Mouse (Mus musculus): ENCODE data around the gene Rnf145.
"Not testable (repeated sequence)": the region's sequence is repeated elsewhere in the genome, so short reads cannot be mapped to it uniquely, and the experiment has no call there.

Gene Rnf145

GRCm38 (mm10) chr11:44559466-44559865 is 40.7 kb downstream of the Rnf145 start:
- ATAC-seq (ENCODE audit: insufficient number of reproducible peaks, low FRiP score, low TSS enrichment): no peak

GRCm38 (mm10) chr11:44560396-44560795 is 41.6 kb downstream of the Rnf145 start:
- no peak for ATAC-seq (ENCODE audit: insufficient number of reproducible peaks, low FRiP score, low TSS enrichment)

- no peak for ATAC-seq (ENCODE audit: insufficient number of reproducible peaks, low FRiP score, low TSS enrichment)
These were observed 42.8 kb downstream of the Rnf145 start for GRCm38 (mm10) chr11:44561476-44562015.

- no peak for ATAC-seq (ENCODE audit: insufficient number of reproducible peaks, low FRiP score, low TSS enrichment)
These were observed 43.8 kb downstream of the Rnf145 start for GRCm38 (mm10) chr11:44562389-44563135.

- ATAC-seq (ENCODE audit: insufficient number of reproducible peaks, low FRiP score, low TSS enrichment): no peak
These were observed 45.6 kb downstream of the Rnf145 start for GRCm38 (mm10) chr11:44564245-44564864.

GRCm38 (mm10) chr11:44564940-44565339 is 46.2 kb downstream of the Rnf145 start:
- no peak for ATAC-seq (ENCODE audit: insufficient number of reproducible peaks, low FRiP score, low TSS enrichment)

GRCm38 (mm10) chr11:44570336-44570735 is 51.6 kb downstream of the Rnf145 start:
- ATAC-seq (ENCODE audit: insufficient number of reproducible peaks, low FRiP score, low TSS enrichment): not testable (repeated sequence)

GRCm38 (mm10) chr11:44572781-44573180 is 54.0 kb downstream of the Rnf145 start:
- ATAC-seq (ENCODE audit: insufficient number of reproducible peaks, low FRiP score, low TSS enrichment): no peak

GRCm38 (mm10) chr11:44573396-44573795 is 54.6 kb downstream of the Rnf145 start:
- ATAC-seq (ENCODE audit: insufficient number of reproducible peaks, low FRiP score, low TSS enrichment): no peak

- no peak for ATAC-seq (ENCODE audit: insufficient number of reproducible peaks, low FRiP score, low TSS enrichment)
These were observed 55.6 kb downstream of the Rnf145 start for GRCm38 (mm10) chr11:44574391-44574790.

- no peak for ATAC-seq (ENCODE audit: insufficient number of reproducible peaks, low FRiP score, low TSS enrichment)
These were observed 56.1 kb downstream of the Rnf145 start for GRCm38 (mm10) chr11:44574820-44575219.

- ATAC-seq (ENCODE audit: insufficient number of reproducible peaks, low FRiP score, low TSS enrichment): no peak
These were observed 59.1 kb downstream of the Rnf145 start for GRCm38 (mm10) chr11:44577911-44578310.

- ATAC-seq (ENCODE audit: insufficient number of reproducible peaks, low FRiP score, low TSS enrichment): peak; percentile 66
These were observed 62.5 kb downstream of the Rnf145 start for GRCm38 (mm10) chr11:44581277-44581683.

GRCm38 (mm10) chr11:44586047-44586696 is 67.4 kb downstream of the Rnf145 start:
- no peak; the same call in 1 of the 2 replicates for ATAC-seq (ENCODE audit: insufficient number of reproducible peaks, low FRiP score, low TSS enrichment)

- no peak for ATAC-seq (ENCODE audit: insufficient number of reproducible peaks, low FRiP score, low TSS enrichment)
These were observed 74.3 kb downstream of the Rnf145 start for GRCm38 (mm10) chr11:44593016-44593415.

- ATAC-seq (ENCODE audit: insufficient number of reproducible peaks, low FRiP score, low TSS enrichment): no peak
These were observed 76.0 kb downstream of the Rnf145 start for GRCm38 (mm10) chr11:44594768-44595167.

GRCm38 (mm10) chr11:44606881-44607280 is 88.1 kb downstream of the Rnf145 start:
- ATAC-seq (ENCODE audit: insufficient number of reproducible peaks, low FRiP score, low TSS enrichment): no peak

- ATAC-seq (ENCODE audit: insufficient number of reproducible peaks, low FRiP score, low TSS enrichment): no peak
These were observed 89.9 kb downstream of the Rnf145 start for GRCm38 (mm10) chr11:44608646-44609045.

- peak; percentile 82 for ATAC-seq (ENCODE audit: insufficient number of reproducible peaks, low FRiP score, low TSS enrichment)
These were observed 92.4 kb downstream of the Rnf145 start for GRCm38 (mm10) chr11:44610971-44611781.

GRCm38 (mm10) chr11:44612156-44612555 is 93.4 kb downstream of the Rnf145 start:
- no peak for ATAC-seq (ENCODE audit: insufficient number of reproducible peaks, low FRiP score, low TSS enrichment)
